Mouse (Mus musculus): ENCODE results near the gene Hddc3. TPM values are rescaled to one million over a fixed set of nuclear protein-coding genes. Genes with fewer than 3 reads are reported as not detected.

Hddc3 gene
- polyA plus RNA-seq, 2 experiments = 23.8 to 50.4 TPM

GRCm38 (mm10) chr7:80346173-80346572 is 3.3 kb downstream of the Hddc3 start:
- H3K36me3 ChIP-seq (ENCODE audit: control insufficient read depth, insufficient read depth, low read length) = peaks cover 20% of the 10 kb centered on the region
- H3K27ac ChIP-seq (replicated peaks; ENCODE audit: low read depth, low read length) = no peak overlapping the region
- WGBS = 93% methylated on average over 9 of the region's 9 CpGs
- ATAC-seq (ENCODE audit: low FRiP score, low read depth) = no peak
- TF ChIP-seq POLR2A (IDR thresholded peaks at IDR 0.05; ENCODE audit: borderline replicate concordance, extremely low read depth, insufficient read depth, insufficient read length) = no peak
- no peak overlapping the region for H3K4me3 ChIP-seq (replicated peaks; ENCODE audit: low read length)
- no peak overlapping the region for H3K9ac ChIP-seq (ENCODE audit: low read depth, low read length, severe bottlenecking)
- DNase-seq (ENCODE audit: low spot score) = no peak
- no peaks in the 10 kb centered on the region for H3K27me3 ChIP-seq (ENCODE audit: control insufficient read depth, insufficient read depth, low read length)
- no peak overlapping the region for H3K4me2 ChIP-seq (replicated peaks; ENCODE audit: low read depth, low read length, severe bottlenecking)
- H3K9me3 ChIP-seq (ENCODE audit: control insufficient read depth, low read length) = no peaks in the 10 kb centered on the region
- H3K4me1 ChIP-seq (ENCODE audit: control insufficient read depth, insufficient read depth, low read length) = peaks cover 12% of the 10 kb centered on the region

GRCm38 (mm10) chr7:80346830-80347229 is 3.9 kb downstream of the Hddc3 start:
- Histone ChIP-seq H3K36me3 (ENCODE audit: control insufficient read depth, insufficient read depth, low read length) (peaks cover 25% of the 10 kb centered on the region), H3K4me2 (replicated peaks; ENCODE audit: low read depth, low read length, severe bottlenecking) (no peak overlapping the region), H3K27me3 (ENCODE audit: control insufficient read depth, insufficient read depth, low read length) (no peaks in the 10 kb centered on the region), H3K4me1 (ENCODE audit: control insufficient read depth, insufficient read depth, low read length) (peaks cover 12% of the 10 kb centered on the region), H3K4me3 (replicated peaks; ENCODE audit: low read length) (no peak overlapping the region), H3K9me3 (ENCODE audit: control insufficient read depth, low read length) (no peaks in the 10 kb centered on the region), H3K9ac (ENCODE audit: low read depth, low read length, severe bottlenecking) (no peak overlapping the region), H3K27ac (replicated peaks; ENCODE audit: low read depth, low read length) (no peak overlapping the region)
- ATAC-seq (ENCODE audit: low FRiP score, low read depth) (no peak), DNase-seq (ENCODE audit: low spot score) (no peak)
- no peak for TF ChIP-seq POLR2A (IDR thresholded peaks at IDR 0.05; ENCODE audit: borderline replicate concordance, extremely low read depth, insufficient read depth, insufficient read length)
- WGBS = 85% methylated on average over 5 of the region's 5 CpGs

GRCm38 (mm10) chr7:80347670-80348586 is 5.0 kb downstream of the Hddc3 start:
- DNase-seq (ENCODE audit: low spot score) (no peak), ATAC-seq (ENCODE audit: low FRiP score, low read depth) (no peak)
- no peak overlapping the region for H3K4me2 ChIP-seq (replicated peaks; ENCODE audit: low read depth, low read length, severe bottlenecking)
- 46% methylated on average over 13 of the region's 13 CpGs for WGBS
- H3K27ac ChIP-seq (replicated peaks; ENCODE audit: low read depth, low read length) = peak overlapping the region; percentile 28; the same call in 1 of the 2 replicates
- H3K4me1 ChIP-seq (ENCODE audit: control insufficient read depth, insufficient read depth, low read length) = peaks cover 7% of the 10 kb centered on the region
- H3K4me3 ChIP-seq (replicated peaks; ENCODE audit: low read length) = no peak overlapping the region
- no peak overlapping the region for H3K9ac ChIP-seq (ENCODE audit: low read depth, low read length, severe bottlenecking)
- TF ChIP-seq POLR2A (IDR thresholded peaks at IDR 0.05; ENCODE audit: borderline replicate concordance, extremely low read depth, insufficient read depth, insufficient read length) = no peak
- H3K27me3 ChIP-seq (ENCODE audit: control insufficient read depth, insufficient read depth, low read length) = no peaks in the 10 kb centered on the region
- H3K9me3 ChIP-seq (ENCODE audit: control insufficient read depth, low read length) = no peaks in the 10 kb centered on the region
- peaks cover 35% of the 10 kb centered on the region for H3K36me3 ChIP-seq (ENCODE audit: control insufficient read depth, insufficient read depth, low read length)

DNA sequence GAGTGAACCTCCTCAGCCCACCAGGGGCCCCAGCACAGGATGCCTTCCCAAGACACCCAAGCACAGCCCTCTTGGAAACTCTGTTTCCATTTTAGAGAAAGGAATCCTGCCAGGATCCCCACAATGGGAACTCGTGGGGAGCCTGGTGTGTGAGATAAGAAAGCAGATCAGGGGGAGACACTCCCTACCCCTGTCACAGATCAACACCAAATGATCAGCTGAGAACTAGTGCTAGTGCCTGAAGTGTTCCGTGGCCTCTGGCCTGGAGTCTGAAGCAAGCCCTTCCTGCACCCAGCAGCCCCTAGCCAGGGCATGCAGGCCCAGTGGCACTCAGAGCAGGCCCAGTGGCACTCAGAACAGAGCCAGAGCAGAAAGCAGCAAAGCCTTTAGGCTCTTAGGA is 7.9 kb downstream of the Hddc3 start:
- H3K4me3 ChIP-seq (replicated peaks; ENCODE audit: low read length) = no peak overlapping the region
- no peaks in the 10 kb centered on the region; the same call in 1 of the 2 replicates for H3K4me1 ChIP-seq (ENCODE audit: control insufficient read depth, insufficient read depth, low read length)
- no peak for TF ChIP-seq POLR2A (IDR thresholded peaks at IDR 0.05; ENCODE audit: borderline replicate concordance, extremely low read depth, insufficient read depth, insufficient read length)
- H3K27ac ChIP-seq (replicated peaks; ENCODE audit: low read depth, low read length) = no peak overlapping the region
- H3K36me3 ChIP-seq (ENCODE audit: control insufficient read depth, insufficient read depth, low read length) = peaks cover 52% of the 10 kb centered on the region
- no peaks in the 10 kb centered on the region for H3K27me3 ChIP-seq (ENCODE audit: control insufficient read depth, insufficient read depth, low read length)
- DNase-seq (ENCODE audit: low spot score) (no peak), ATAC-seq (ENCODE audit: low FRiP score, low read depth) (no peak)
- no peak overlapping the region for H3K4me2 ChIP-seq (replicated peaks; ENCODE audit: low read depth, low read length, severe bottlenecking)
- H3K9me3 ChIP-seq (ENCODE audit: control insufficient read depth, low read length) = no peaks in the 10 kb centered on the region
- 0 out of 2 replicates have a peak overlapping the region, but pooled peaks have one; percentile 12 for H3K9ac ChIP-seq (ENCODE audit: low read depth, low read length, severe bottlenecking)
- WGBS = 87% methylated on average over 2 of the region's 2 CpGs

- no peak for TF ChIP-seq POLR2A (IDR thresholded peaks at IDR 0.05; ENCODE audit: borderline replicate concordance, extremely low read depth, insufficient read depth, insufficient read length)
- no peaks in the 10 kb centered on the region for H3K9me3 ChIP-seq (ENCODE audit: control insufficient read depth, low read length)
- no peak for ATAC-seq (ENCODE audit: low FRiP score, low read depth)
- no peak for DNase-seq (ENCODE audit: low spot score)
- H3K4me2 ChIP-seq (replicated peaks; ENCODE audit: low read depth, low read length, severe bottlenecking) = no peak overlapping the region
- no peaks in the 10 kb centered on the region for H3K27me3 ChIP-seq (ENCODE audit: control insufficient read depth, insufficient read depth, low read length)
- H3K9ac ChIP-seq (ENCODE audit: low read depth, low read length, severe bottlenecking) = no peak overlapping the region
- peaks cover 71% of the 10 kb centered on the region for H3K36me3 ChIP-seq (ENCODE audit: control insufficient read depth, insufficient read depth, low read length)
- WGBS = 89% methylated on average over 8 of the region's 8 CpGs
- no peak overlapping the region for H3K4me3 ChIP-seq (replicated peaks; ENCODE audit: low read length)
- H3K4me1 ChIP-seq (ENCODE audit: control insufficient read depth, insufficient read depth, low read length) = no peaks in the 10 kb centered on the region; the same call in 1 of the 2 replicates
- no peak overlapping the region for H3K27ac ChIP-seq (replicated peaks; ENCODE audit: low read depth, low read length)
Measured at GRCm38 (mm10) chr7:80352920-80353319, 10.0 kb downstream of the Hddc3 start.

Measured in limb, embryonic 14.5 days (tissue).